Mouse (Mus musculus): ENCODE results near the gene Gnb1.
"Not testable (repeated sequence)": the region's sequence is repeated elsewhere in the genome, so short reads cannot be mapped to it uniquely, and the experiment has no call there.

DNA sequence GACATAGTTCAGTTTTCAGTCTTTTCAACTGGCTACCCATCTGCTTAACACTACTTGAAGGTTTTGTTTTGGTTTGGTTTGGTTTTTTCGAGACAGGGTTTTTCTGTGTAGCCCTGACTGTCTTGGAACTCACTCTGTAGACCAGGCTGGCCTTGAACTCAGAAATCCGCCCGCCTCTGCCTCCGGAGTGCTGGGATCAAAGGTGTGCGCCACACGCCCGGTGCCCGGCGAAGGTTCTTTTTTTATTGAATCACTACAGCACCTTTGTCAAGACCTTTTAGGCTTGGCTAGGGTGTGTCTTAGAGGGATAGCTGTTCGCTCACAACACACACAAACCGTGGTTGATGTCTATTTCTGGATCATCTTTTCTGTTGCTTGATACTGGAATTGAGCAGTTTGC, 79.2 kb downstream of the Gnb1 start:
- not testable (repeated sequence) for TF ChIP-seq CTCF (IDR thresholded peaks at IDR 0.05; ENCODE audit: control insufficient read depth, insufficient read depth, insufficient read length); USF1 (IDR thresholded peaks at IDR 0.05; ENCODE audit: low read depth); MYOD1 (IDR thresholded peaks at IDR 0.05; ENCODE audit: control insufficient read depth, insufficient read length, low read depth); FOSL1 (IDR thresholded peaks at IDR 0.05; ENCODE audit: insufficient read depth, low read length, poor library complexity, severe bottlenecking); MAX (IDR thresholded peaks at IDR 0.05); CEBPB (IDR thresholded peaks at IDR 0.05; ENCODE audit: low read depth); MYOG (IDR thresholded peaks at IDR 0.05; ENCODE audit: control insufficient read depth, extremely low read depth, insufficient read length)
